Mouse (Mus musculus) lung, adult 18-20 months (tissue): ENCODE data around the gene Cts6.
A peak's percentile ranks its signal among the peaks of the same experiment; 100 is the strongest.
"Not testable (repeated sequence)": the region's sequence is repeated elsewhere in the genome, so short reads cannot be mapped to it uniquely, and the experiment has no call there.

Experiments
- DNase-seq, 2 experiments: peaks; one replicate each; pipeline ENCODE4 v3.0.0; 2022; ENCODE audit warnings: mixed read lengths in 2 of 2

The Cts6 gene

DNA sequence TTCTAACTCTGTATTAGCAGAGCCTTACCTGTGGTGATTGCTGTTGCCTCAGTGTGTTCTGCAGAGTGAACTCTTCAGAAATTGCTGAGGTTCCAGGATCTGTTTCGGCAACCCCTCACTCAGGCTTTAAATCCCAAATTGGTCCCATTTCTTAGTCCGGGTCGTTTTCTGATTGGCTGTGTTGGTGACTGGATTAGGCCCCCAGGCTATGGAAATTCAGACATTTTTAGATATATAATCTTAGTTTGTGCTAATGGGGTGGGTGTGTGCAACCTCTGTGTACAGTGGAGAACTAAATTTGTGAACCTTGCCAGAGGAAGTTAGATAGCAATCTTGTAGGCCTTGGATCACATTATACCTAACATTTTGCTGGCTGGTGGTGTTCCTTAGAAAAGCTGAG lies at the start of gene Cts6:
Gene Cts6, minus strand, starts transcription at position 101 of the 400 bp plus-strand sequence.
- no peak for DNase-seq

GRCm38 (mm10) chr13:61241076-61241947 lies 38.1 kb upstream of the Cts6 start:
- DNase-seq, result peak; percentile 20 to 29

GRCm38 (mm10) chr13:61185151-61185933 lies 17.9 kb downstream of the Cts6 start:
- DNase-seq, result not testable (repeated sequence)

DNA sequence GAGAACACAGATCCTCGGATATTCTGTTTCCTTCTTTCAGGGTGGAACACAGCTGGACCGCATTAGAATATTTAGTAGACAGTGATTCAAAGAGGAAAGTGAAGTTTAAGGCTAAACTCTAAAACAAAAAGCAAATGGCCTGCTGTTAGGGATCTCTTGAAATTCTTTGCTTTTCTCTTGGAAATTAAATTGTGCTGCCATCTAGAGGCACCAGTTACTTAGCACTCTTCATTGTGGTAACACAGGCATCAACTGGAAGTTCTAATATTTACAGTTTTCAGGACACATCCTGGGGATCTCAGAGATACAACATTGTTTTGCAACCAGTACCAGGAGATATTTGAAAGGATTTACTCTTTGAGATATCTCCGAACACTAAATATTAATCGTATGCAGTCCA lies 38.6 kb downstream of the Cts6 start:
- no peak for DNase-seq

GRCm38 (mm10) chr13:61164156-61164555 lies 39.1 kb downstream of the Cts6 start, which contains the start of gene Ctsr:
Ctsr (minus strand) TSS chr13:61164256.
- no peak for DNase-seq
